Mouse (Mus musculus): Measurements from ENCODE around the gene Aig1. TPM values are rescaled to one million over a fixed set of nuclear protein-coding genes. Genes with fewer than 3 reads are reported as not detected.

Aig1 gene
- polyA plus RNA-seq, 1 experiment = 11.3 TPM

GRCm38 (mm10) chr10:13693276-13693675 lies 175.5 kb downstream of the Aig1 start:
- Histone ChIP-seq H3K4me3 (ENCODE audit: insufficient read depth, poor library complexity, severe bottlenecking) (no peak overlapping the region), H3ac (ENCODE audit: control insufficient read depth, insufficient read length, low read depth) (no peak overlapping the region), H3K27me3 (ENCODE audit: control insufficient read depth, insufficient read depth, insufficient read length) (no peaks in the 10 kb centered on the region), H3K79me3 (ENCODE audit: low read depth) (no peaks in the 10 kb centered on the region), H3K79me2 (ENCODE audit: control insufficient read depth, insufficient read depth) (no peaks in the 10 kb centered on the region), H3K36me3 (ENCODE audit: control insufficient read depth, insufficient read depth) (no peaks in the 10 kb centered on the region)
- TF ChIP-seq MYOD1 (IDR thresholded peaks at IDR 0.05; ENCODE audit: control insufficient read depth, insufficient read length, low read depth) (no peak), CTCF (IDR thresholded peaks at IDR 0.05; ENCODE audit: control insufficient read depth, insufficient read depth, insufficient read length) (no peak), FOSL1 (IDR thresholded peaks at IDR 0.05; ENCODE audit: insufficient read depth, low read length, poor library complexity, severe bottlenecking) (no peak)

DNA sequence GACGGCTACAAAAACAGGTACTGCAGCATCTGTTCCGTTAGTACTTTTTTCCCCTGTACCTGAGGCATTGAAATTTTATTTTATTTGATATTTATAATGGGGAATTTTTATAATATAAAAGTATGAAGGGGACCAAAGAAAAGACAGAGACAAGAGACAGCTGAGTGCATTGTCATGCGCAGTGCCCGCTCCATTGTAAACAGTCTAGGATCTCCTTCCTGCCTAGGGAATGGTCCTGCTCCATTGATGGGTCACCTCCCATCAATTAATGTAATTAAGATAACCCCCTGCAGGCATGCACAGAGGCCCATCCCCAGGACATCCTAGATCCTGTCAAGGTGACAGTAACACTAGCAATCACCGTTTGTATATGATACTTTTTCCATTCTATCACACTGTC lies 178.0 kb downstream of the Aig1 start:
- no peaks in the 10 kb centered on the region for H3K36me3 ChIP-seq (ENCODE audit: control insufficient read depth, insufficient read depth)
- no peak overlapping the region for H3K4me3 ChIP-seq (ENCODE audit: insufficient read depth, poor library complexity, severe bottlenecking)
- TF ChIP-seq CEBPB (IDR thresholded peaks at IDR 0.05; ENCODE audit: low read depth) (no peak), CTCF (IDR thresholded peaks at IDR 0.05; ENCODE audit: control insufficient read depth, insufficient read depth, insufficient read length) (no peak)
- no peak overlapping the region for H3ac ChIP-seq (ENCODE audit: control insufficient read depth, insufficient read length, low read depth)
- no peaks in the 10 kb centered on the region for H3K79me2 ChIP-seq (ENCODE audit: control insufficient read depth, insufficient read depth)
- no peaks in the 10 kb centered on the region for H3K27me3 ChIP-seq (ENCODE audit: control insufficient read depth, insufficient read depth, insufficient read length)
- no peaks in the 10 kb centered on the region for H3K79me3 ChIP-seq (ENCODE audit: low read depth)

- TF ChIP-seq CEBPB (IDR thresholded peaks at IDR 0.05; ENCODE audit: low read depth) (no peak), CTCF (IDR thresholded peaks at IDR 0.05; ENCODE audit: control insufficient read depth, insufficient read depth, insufficient read length) (no peak), FOSL1 (IDR thresholded peaks at IDR 0.05; ENCODE audit: insufficient read depth, low read length, poor library complexity, severe bottlenecking) (no peak), MAX (IDR thresholded peaks at IDR 0.05) (no peak), MYOD1 (IDR thresholded peaks at IDR 0.05; ENCODE audit: control insufficient read depth, insufficient read length, low read depth) (no peak), USF1 (IDR thresholded peaks at IDR 0.05; ENCODE audit: low read depth) (no peak), MYOG (IDR thresholded peaks at IDR 0.05; ENCODE audit: control insufficient read depth, extremely low read depth, insufficient read length) (no peak)
- H3K4me3 ChIP-seq (ENCODE audit: insufficient read depth, poor library complexity, severe bottlenecking) = no peak overlapping the region
- no peaks in the 10 kb centered on the region for H3K79me3 ChIP-seq (ENCODE audit: low read depth)
- no peaks in the 10 kb centered on the region for H3K36me3 ChIP-seq (ENCODE audit: control insufficient read depth, insufficient read depth)
- H3K79me2 ChIP-seq (ENCODE audit: control insufficient read depth, insufficient read depth) = no peaks in the 10 kb centered on the region
- no peak overlapping the region for H3ac ChIP-seq (ENCODE audit: control insufficient read depth, insufficient read length, low read depth)
- H3K27me3 ChIP-seq (ENCODE audit: control insufficient read depth, insufficient read depth, insufficient read length) = no peaks in the 10 kb centered on the region
These were observed 178.8 kb downstream of the Aig1 start for GRCm38 (mm10) chr10:13689841-13690590.

DNA sequence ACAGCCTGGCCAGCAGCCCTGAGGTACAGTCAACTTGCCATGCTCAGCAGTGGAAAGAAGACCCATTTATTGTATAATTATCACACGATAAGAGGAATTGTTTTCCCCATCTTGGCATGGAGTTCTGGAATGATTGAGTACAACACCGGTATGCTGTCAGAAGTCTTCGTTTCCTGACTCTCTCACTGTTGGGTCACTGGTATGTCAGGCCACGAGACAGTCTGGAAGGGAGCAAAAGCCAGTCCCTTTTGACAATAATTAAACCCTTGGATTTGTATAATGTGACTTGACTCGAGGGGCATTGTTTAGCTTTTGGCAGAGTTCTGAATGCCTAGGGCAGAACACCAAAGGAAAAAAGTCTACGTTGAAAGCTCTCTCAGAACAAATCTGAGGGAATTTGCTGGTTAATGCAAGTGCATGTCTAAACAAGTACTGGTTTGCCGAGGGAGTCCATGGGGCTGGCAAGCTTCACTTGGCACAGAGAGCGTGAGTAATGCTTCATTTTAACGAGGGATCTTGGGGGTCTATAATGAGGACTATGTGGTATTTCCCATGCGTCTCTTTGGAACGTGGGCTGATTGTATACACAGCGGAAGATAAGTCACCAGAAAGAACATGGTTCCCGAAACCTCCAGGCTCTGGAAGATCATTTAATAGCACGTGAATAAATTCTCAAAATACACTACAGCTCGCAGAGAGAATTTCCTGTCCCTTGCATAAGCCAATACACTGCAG lies 180.2 kb downstream of the Aig1 start:
- H3K79me2 ChIP-seq (ENCODE audit: control insufficient read depth, insufficient read depth) = no peaks in the 10 kb centered on the region
- TF ChIP-seq CTCF (IDR thresholded peaks at IDR 0.05; ENCODE audit: control insufficient read depth, insufficient read depth, insufficient read length) (no peak), MAX (IDR thresholded peaks at IDR 0.05) (no peak), MYOD1 (IDR thresholded peaks at IDR 0.05; ENCODE audit: control insufficient read depth, insufficient read length, low read depth) (no peak), USF1 (IDR thresholded peaks at IDR 0.05; ENCODE audit: low read depth) (no peak), MYOG (IDR thresholded peaks at IDR 0.05; ENCODE audit: control insufficient read depth, extremely low read depth, insufficient read length) (no peak), FOSL1 (IDR thresholded peaks at IDR 0.05; ENCODE audit: insufficient read depth, low read length, poor library complexity, severe bottlenecking) (no peak), CEBPB (IDR thresholded peaks at IDR 0.05; ENCODE audit: low read depth) (no peak)
- H3K4me3 ChIP-seq (ENCODE audit: insufficient read depth, poor library complexity, severe bottlenecking) = no peak overlapping the region
- H3K36me3 ChIP-seq (ENCODE audit: control insufficient read depth, insufficient read depth) = no peaks in the 10 kb centered on the region
- no peak overlapping the region for H3ac ChIP-seq (ENCODE audit: control insufficient read depth, insufficient read length, low read depth)
- no peaks in the 10 kb centered on the region for H3K79me3 ChIP-seq (ENCODE audit: low read depth)
- H3K27me3 ChIP-seq (ENCODE audit: control insufficient read depth, insufficient read depth, insufficient read length) = no peaks in the 10 kb centered on the region

GRCm38 (mm10) chr10:13687182-13687810 lies 181.5 kb downstream of the Aig1 start:
- no peaks in the 10 kb centered on the region for H3K79me2 ChIP-seq (ENCODE audit: control insufficient read depth, insufficient read depth)
- TF ChIP-seq MYOG (IDR thresholded peaks at IDR 0.05; ENCODE audit: control insufficient read depth, extremely low read depth, insufficient read length) = no peak
- TF ChIP-seq FOSL1 (IDR thresholded peaks at IDR 0.05; ENCODE audit: insufficient read depth, low read length, poor library complexity, severe bottlenecking) = no peak
- TF ChIP-seq CEBPB (IDR thresholded peaks at IDR 0.05; ENCODE audit: low read depth) = no peak
- TF ChIP-seq USF1 (IDR thresholded peaks at IDR 0.05; ENCODE audit: low read depth) = no peak
- no peak for TF ChIP-seq CTCF (IDR thresholded peaks at IDR 0.05; ENCODE audit: control insufficient read depth, insufficient read depth, insufficient read length)
- no peak for TF ChIP-seq MYOD1 (IDR thresholded peaks at IDR 0.05; ENCODE audit: control insufficient read depth, insufficient read length, low read depth)
- TF ChIP-seq MAX (IDR thresholded peaks at IDR 0.05) = no peak

More at GRCm38 (mm10) chr10:13687182-13687810, 181.5 kb downstream of the Aig1 start:
- H3K4me3 ChIP-seq (ENCODE audit: insufficient read depth, poor library complexity, severe bottlenecking) = no peak overlapping the region
- no peaks in the 10 kb centered on the region for H3K79me3 ChIP-seq (ENCODE audit: low read depth)
- H3K27me3 ChIP-seq (ENCODE audit: control insufficient read depth, insufficient read depth, insufficient read length) = no peaks in the 10 kb centered on the region
- no peak overlapping the region for H3ac ChIP-seq (ENCODE audit: control insufficient read depth, insufficient read length, low read depth)
- H3K36me3 ChIP-seq (ENCODE audit: control insufficient read depth, insufficient read depth) = no peaks in the 10 kb centered on the region
